Mouse (Mus musculus) liver, embryonic 18 days (tissue): Measurements from ENCODE around the gene Bpifb5. TPM values are rescaled to one million over a fixed set of nuclear protein-coding genes. Genes with fewer than 3 reads are reported as not detected.

Source experiments
- polyA plus RNA-seq: library from polyadenylated mRNA; depleted of rRNA; stranded (reverse); fragments of >200 nt; gene quantifications from 2 replicates; pipeline ENCODE4 v1.2.3, GENCODE M21; 2012; rRNA removed

The Bpifb5 gene
- not detected in 2 replicates for polyA plus RNA-seq

GRCm38 (mm10) chr2:154223265-154223916, at the start of gene Bpifb5:
Bpifb5 (plus strand) TSS chr2:154223742.

GRCm38 (mm10) chr2:154190546-154191258, 32.8 kb upstream of the Bpifb5 start, which contains the start of gene Bpifb1:
Bpifb1 (plus strand) TSS chr2:154190818.

GRCm38 (mm10) chr2:154257554-154257953, 34.0 kb downstream of the Bpifb5 start, which contains the start of gene Bpifb9a:
Bpifb9a (plus strand) TSS chr2:154257854.

Other genes with a start within 250 kb of the Bpifb5 start
- not detected in 2 replicates for gene Bpifa6, start 248.8 kb upstream of the Bpifb5 start, polyA plus RNA-seq
- not detected in 2 replicates for gene Bpifa2, start 215.5 kb upstream of the Bpifb5 start, polyA plus RNA-seq
- gene Bpifa3, start 93.4 kb upstream of the Bpifb5 start, polyA plus RNA-seq: not detected in 2 replicates
- gene Bpifa1, start 80.9 kb upstream of the Bpifb5 start, polyA plus RNA-seq: not detected in 2 replicates
- gene Bpifa5, start 61.1 kb upstream of the Bpifb5 start, polyA plus RNA-seq: not detected in 2 replicates
- gene Bpifb1, start 32.9 kb upstream of the Bpifb5 start, polyA plus RNA-seq: 0.05 and 0.07 TPM in 2 replicates
- gene Bpifb9a, start 34.1 kb downstream of the Bpifb5 start, polyA plus RNA-seq: 0.01 TPM in 1 of 2 replicates, not detected in the other
- gene Bpifb9b, start 83.5 kb downstream of the Bpifb5 start, polyA plus RNA-seq: not detected in 2 replicates
- 9.5 and 15.7 TPM in 2 replicates for gene Cdk5rap1, start 149.3 kb downstream of the Bpifb5 start, polyA plus RNA-seq
- 4.0 and 4.5 TPM in 2 replicates for gene Snta1, start 184.4 kb downstream of the Bpifb5 start, polyA plus RNA-seq
- gene Cbfa2t2, start 212.7 kb downstream of the Bpifb5 start, polyA plus RNA-seq: 4.2 and 4.5 TPM in 2 replicates